Mouse (Mus musculus): Measurements from ENCODE around the gene Ppip5k1.

DNA sequence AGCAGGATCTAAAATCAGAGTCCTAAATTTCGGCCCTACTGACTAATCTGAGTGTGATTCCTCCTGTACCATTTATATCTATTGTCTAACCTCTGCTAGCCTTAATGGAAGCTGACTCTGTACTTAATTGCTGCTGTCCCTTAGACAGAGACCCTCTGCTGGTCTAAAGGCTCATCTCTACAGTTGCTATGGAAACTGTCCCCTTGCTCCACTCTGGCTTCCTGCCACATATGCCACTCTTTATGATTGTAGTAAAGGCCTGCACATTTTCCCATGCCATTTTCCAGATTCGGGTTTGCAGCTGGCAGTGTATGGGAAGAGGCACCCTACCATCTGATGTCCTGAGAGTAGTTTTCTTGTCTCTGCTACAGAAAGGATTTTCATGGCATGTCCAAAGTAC is 67.3 kb downstream of the Ppip5k1 start:
- TF ChIP-seq POLR2A (IDR thresholded peaks at IDR 0.05; ENCODE audit: low read depth, low read length) (no peak), CTCF (IDR thresholded peaks at IDR 0.05; ENCODE audit: extremely low read depth, insufficient read depth, insufficient read length, insufficient replicate concordance) (no peak)

Data from spleen, adult 2 months (tissue).